Mouse (Mus musculus): ENCODE results near the gene Rpain.

Rpain gene

GRCm38 (mm10) chr11:71001167-71001566 is 31.2 kb downstream of the Rpain start:
- DNase-seq (ENCODE audit: low read depth) = no peak

DNA sequence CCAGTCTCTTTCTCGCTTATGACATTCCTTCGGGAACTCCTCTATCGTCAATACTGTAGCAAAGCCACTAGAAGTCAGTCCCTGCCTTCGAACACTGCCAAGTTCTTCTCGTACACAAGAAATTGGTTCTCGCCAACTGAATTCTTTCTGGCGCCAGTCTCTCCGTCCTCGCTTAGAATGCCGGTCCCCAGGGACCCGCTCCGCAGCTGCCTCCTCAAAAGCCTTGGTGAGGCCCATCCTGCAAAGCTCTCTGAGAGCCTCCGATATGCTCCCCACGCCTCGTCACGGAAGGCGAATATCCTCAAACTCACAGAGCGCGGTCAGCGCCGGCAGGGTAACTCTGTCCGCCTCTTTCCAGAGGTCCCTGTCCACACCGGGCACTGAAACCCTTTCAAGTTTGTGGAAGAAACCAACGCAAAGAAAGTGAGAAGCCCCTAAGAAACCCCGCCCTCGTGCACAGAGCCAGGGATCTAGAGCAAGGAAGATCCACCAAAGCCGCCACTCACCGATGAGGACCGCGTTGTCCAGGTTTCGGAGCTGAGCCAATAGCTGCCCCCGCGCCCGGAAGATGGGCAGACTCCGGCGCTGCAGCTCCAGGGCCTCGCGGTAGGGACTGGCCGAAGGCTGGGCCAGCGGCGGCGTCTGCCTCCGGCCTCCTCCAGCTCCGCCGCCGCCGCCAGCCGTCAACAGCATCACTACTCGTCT is 33.8 kb downstream of the Rpain start:
- DNase-seq (ENCODE audit: low read depth) = no peak

DNA sequence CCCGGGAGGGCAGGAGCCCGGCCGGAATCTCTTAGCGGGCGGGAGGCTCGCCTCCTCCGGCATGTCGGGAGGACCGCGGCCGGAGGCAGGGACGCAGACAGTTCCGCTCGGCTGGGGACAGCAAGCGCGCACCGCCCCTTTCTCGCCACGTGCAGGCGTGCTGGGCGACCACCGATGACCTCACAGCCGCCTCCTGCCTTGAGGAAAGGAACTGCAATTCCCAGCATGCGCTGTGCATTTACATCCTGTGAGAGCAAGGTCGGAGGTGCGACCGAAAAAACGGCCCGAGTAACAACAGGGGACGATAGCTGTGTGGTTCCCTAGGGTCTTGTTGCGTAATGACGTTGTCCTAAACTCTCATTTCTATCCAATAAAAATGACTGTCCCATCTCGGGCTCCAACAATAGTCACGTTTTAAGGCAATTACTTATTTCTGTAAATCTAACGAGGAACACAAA is 34.3 kb downstream of the Rpain start, which contains the start of gene Dhx33:
TSS of gene Dhx33 (minus strand) at position 122 of the 458 bp plus-strand sequence.
- peak; percentile 99 for DNase-seq (ENCODE audit: low read depth)

DNA sequence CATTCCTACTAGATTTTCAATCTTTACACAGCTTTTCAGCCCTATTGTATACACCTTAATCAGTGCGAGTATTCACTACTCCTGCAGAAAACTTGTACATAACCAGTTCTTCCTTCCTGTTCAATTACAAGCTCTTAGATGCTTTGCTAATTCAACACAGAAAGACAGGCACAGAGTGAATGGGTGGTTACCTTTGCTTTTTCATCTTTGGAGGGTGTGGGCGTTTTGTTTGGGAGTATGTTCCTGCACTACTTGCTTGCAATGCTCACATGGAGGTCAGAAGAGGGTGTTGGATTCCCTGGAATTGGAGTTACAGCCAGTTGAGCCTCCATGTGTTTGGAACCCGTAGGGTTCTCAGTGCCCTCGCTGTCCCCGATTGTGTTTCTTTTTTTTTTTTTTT is 35.0 kb downstream of the Rpain start:
- DNase-seq (ENCODE audit: low read depth) = no peak

GRCm38 (mm10) chr11:71007026-71007425 is 37.0 kb downstream of the Rpain start:
- DNase-seq (ENCODE audit: low read depth) = no peak

DNA sequence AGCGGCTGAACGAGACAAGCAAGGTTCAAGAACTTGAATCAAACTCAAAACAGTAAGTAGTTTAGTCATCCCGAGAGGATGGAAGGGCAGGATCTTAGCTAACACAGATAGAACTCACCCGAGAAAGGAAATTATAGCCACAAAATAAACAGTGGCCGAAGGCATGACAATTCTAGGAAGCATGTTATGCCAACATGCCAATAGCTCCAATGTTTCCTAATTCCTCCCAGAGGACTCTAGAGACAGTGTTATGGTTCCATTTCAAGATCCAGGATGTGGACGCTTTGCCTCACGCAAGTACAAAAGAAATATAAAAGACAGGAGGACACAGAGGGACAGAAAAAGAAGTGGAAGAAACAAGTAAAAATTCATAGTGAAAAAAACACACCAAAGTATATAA is 37.8 kb downstream of the Rpain start:
- no peak for DNase-seq (ENCODE audit: low read depth)

GRCm38 (mm10) chr11:71008321-71008720 is 38.3 kb downstream of the Rpain start:
- DNase-seq (ENCODE audit: low read depth) = no peak

DNA sequence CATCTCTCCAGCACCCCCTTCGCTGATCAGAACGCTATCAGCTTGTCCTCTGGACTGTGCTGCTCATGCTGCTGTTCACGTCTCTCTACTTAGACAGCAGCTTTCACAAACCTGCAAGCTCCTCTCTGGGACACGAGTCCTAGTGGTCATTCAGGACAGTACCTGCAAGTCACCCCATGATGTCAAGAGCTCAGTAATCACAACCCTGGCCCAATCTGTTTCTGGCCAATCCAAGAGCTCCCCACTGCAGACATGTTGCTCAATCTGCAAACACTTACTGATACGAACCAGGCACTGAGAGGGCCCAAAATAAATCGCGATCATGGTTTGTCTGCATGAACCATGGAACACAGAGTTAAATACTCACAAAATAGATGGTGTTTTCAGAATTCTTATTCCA is 42.7 kb downstream of the Rpain start:
- DNase-seq (ENCODE audit: low read depth) = no peak

GRCm38 (mm10) chr11:71017051-71017450 is 47.0 kb downstream of the Rpain start:
- DNase-seq (ENCODE audit: low read depth) = no peak

- DNase-seq (ENCODE audit: low read depth) = no peak
Measured at GRCm38 (mm10) chr11:71018416-71019200, 48.6 kb downstream of the Rpain start.

DNA sequence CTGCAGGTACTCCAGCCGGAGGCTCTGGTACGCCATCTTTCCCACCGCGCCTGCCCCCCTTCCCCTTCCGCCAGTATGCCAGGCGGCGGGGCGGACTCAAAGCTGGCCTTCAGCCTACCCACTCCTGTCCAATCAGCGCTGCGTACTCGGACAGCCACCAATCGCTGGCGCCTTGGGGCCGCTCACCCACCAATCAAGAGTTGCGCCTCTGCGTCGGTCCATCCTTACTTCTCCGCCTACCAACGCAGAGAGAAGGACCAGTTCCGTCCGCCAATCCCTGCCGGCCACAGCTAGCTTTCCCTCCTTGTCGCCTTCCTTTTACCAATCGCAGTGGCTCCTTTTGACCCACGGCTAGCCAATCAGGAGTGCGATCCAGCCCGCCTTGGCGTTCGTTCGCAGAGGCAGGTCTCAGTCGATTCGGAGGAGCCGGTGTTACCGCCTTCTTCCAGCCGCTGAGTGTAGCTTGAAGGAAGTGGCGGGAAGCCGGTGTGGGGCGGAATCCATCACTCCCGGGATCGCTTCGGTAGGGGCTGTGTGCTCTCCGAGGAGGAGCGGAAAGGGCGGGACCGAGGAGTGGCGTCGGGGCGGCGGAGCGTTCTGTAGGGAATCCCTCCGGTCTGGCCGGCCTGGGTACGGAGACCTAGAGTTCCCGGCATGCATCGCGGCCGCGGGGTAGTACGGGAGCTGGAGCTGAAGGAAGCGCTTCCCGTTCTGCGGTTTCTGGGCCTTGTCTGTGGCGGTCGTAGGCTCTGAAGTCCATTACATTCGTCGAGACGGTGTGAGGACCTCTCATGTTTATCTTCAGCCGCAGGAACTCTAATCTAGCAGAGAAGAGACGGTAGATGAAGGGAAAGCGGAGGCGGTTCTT is 49.4 kb downstream of the Rpain start, which contains the start of the genes Mis12 and Derl2:
TSS of gene Mis12 (plus strand) at position 411 of the 868 bp plus-strand sequence.
TSS of gene Derl2 (minus strand) at position 641 of the 868 bp plus-strand sequence.
- DNase-seq (ENCODE audit: low read depth) = peak; percentile 100
